Mouse (Mus musculus): ENCODE data around the gene N4bp3.

DNA sequence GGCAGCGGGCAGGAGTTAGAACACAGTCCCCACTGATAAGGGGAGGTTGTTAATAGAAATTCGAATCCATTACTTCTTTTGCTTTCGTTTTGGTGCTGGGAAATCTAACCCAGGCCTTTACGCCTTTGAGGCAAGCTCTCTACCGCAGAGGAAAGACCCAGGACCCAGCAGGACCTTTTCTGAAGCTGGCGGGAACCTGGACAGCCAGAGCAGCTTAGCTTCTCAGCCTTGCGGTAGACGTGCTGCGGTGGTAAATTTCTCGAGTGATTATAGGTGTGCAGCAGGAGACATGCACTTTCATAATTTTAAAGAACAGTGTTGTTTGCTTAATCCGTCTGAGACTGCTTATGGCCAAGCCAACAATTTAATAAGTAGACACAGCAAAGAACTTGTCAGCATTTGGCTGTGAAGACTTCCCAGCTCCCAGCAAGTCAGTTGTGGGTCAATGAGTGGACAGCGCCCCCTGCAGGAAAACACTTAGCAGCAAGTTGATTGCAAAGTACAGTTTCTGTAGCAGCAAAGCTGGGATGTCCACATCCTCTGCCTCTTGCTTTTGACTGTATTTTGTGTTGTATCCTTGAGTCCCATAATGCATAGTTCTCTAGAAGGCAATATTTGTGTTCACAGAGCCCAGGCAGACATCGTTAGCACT is 30.8 kb upstream of the N4bp3 start:
- TF ChIP-seq CEBPB (IDR thresholded peaks at IDR 0.05; ENCODE audit: low read depth): no peak
- TF ChIP-seq MYOD1 (IDR thresholded peaks at IDR 0.05; ENCODE audit: control insufficient read depth, insufficient read length, low read depth): no peak
- TF ChIP-seq CTCF (IDR thresholded peaks at IDR 0.05; ENCODE audit: control insufficient read depth, insufficient read depth, insufficient read length): peak; percentile 75

All from C2C12 (cell line).